Mouse (Mus musculus) brain, adult 2 months (tissue): Measurements from ENCODE around the gene Tab1.

Experiments
- DNase-seq: peaks from one replicate; pipeline ENCODE4 v3.0.0; 2011; ENCODE audit warnings: low read depth, low spot score

The Tab1 gene

DNA sequence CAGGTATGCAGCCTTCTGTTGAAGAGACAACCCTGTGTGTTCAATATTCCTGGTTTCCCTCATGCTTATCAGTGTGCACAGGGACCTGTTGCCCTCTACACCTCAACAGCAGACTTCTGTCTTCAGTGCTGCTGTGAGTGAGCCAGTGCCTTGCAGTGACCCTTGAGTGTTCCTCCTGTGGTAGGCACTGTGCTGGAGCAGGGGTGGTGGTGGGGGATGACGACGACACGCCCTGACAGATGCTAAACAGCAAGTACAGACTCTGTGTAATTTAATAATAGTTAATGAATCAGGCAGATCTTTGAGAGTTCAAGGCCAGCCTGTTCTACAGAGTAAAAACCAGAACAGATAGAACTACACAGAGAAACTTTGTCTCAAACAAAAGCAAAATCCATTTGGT, 3.7 kb downstream of the Tab1 start:
- no peak for DNase-seq

DNA sequence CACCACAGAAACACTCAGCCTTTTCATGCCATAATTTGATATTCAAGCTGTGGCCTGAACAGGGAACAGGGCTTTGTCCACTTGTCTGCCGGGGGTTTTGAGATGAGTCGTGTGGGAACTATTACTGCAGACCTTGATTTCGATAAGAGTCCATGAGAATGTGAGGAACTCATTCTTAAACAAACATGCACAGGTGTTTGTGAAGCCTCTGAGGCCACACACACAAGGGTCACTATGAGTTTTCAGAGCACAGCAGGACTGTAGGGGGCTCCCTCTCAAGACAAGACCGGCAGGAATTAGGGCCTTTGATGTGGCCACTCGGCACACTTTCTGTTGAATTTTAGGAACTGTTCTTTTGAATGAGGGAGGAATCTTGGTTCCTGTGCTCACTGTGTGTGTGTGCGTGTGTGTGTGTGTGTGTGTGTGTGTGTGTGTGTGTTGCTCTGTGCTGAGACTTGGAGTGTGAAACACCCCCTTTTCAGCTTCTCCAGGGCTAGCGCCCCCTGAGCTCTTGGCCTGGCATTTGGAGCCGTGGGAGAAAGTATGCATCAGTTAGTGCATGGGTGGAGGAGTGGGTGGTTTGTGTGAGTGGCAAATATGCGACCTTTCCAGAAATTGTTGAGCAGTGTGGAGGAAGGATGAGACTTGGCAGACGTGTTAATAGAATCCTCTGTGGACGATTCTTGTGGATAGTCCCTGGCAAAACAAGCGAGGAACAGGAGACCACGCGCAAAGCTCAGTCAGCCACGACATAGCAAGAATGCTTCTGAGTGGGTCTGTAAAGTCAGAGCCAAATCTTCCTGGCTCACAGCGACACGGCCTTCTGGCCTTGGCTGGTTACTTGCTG, 5.2 kb downstream of the Tab1 start:
- DNase-seq, result peak; percentile 92

DNA sequence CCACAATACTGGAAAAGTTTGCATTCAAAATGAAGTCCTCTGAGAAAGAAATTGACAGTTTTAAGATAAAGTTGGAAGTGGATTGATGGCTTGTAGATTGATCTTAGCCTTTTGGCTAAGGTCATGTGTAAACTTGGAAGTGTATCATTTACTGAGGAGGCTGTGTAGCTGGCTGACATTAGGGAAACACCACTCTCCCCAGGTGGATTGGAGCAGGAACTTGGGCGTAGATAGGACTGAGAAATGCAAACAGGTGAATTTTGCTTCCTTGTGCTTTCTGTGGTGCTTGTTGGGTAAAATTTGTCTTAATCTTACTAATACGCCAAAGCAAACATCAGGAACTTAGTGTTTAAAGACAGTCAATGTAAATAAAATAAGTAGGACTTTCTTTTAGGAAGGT, 7.4 kb downstream of the Tab1 start:
- DNase-seq, result no peak

DNA sequence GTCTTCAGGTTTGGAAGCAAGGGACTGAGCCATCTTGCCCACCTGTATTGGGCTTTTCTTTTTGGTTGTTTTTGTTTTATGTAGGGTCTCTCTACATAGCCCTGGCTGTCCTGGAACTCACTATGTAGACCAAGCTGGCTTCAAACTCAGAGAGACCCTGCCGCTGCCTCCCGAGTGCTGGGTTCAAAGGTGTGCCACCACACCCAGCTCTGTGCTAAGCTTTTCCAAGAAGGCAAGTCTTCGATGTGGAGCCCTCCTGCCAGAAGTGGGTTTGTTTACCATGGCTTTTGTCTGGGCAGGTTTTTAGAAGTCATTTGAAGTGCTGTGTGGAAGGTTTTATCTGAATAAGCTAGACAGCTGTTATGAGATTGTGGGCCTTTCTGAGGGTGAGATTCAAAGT, 8.0 kb downstream of the Tab1 start:
- no peak for DNase-seq

DNA sequence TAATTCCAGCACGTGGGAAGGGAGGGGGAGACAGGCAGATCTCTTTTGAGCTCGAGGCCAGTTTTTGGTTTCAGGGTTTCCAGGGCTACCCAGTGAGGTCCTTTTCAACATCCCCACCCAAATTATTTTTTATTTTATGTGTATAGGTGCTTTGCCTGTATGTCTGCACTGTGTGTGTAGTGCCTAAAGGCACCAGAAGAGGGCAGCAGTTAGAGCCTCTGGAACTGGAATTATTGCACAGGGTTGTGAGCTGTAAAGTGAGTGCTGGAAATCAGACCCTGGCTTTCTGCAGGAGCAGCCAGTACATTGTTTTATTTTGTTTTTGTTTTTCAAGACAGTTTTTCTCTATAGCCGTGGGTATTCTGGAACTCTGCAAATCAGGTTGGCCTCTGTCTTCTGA, 9.2 kb downstream of the Tab1 start:
- no peak for DNase-seq

DNA sequence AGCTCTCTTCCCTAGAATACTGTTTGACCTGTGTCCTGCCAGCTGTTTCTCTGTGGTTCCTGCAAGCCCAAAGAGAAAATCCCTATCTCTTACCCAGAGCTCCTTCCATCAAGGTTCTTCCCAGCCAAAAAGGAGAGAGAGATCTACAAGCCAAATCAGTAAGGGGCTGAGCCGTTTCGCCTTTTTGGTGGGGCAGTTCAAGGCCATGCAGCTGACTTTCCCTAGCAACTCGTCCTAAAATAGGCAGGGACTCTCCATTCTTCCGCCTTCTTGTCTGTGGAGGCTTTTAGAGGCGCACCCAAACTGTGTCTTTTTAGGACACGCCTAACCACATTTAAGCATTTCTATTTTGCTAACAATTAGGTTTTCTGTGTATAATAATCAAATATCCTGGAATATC, 10.8 kb downstream of the Tab1 start:
- peak; percentile 43 for DNase-seq

DNA sequence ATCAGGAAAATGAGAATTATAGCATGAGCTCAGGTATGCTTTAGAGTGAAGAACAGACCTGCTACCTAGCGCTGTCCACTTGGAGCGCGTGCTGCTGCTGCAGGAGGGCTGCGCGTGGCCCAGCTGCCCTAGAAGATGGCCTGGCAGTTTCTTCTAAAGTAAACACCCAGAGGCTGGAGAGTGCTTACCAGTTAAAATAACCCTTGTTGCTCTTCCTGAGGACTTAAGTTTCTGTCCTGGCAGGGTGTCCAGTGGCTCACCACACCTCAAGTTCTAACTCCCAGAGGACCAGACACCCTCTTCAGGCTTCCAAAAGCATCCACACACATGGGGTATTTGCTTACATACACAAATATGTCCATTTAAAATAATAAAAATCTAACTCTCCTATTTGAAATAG, 12.5 kb downstream of the Tab1 start:
- DNase-seq, result no peak

DNA sequence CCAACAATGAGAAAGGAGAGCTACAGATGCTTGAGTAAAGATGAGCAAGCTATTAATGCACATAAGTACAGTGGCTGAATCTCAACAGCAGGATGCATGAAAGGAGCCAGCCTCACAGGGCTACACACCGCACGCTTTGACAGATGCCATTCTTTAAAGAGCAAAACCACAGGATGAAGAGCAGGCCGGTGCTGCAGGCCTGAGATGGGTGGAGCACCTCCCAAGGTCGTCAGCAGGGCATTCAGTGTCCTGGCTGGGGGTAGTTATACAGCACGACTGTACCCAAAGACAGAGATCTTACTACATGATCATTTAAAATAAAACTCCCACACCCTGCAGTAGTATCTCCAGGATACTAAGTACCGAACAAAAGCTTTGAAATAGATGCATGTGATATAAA, 13.2 kb downstream of the Tab1 start:
- no peak for DNase-seq

DNA sequence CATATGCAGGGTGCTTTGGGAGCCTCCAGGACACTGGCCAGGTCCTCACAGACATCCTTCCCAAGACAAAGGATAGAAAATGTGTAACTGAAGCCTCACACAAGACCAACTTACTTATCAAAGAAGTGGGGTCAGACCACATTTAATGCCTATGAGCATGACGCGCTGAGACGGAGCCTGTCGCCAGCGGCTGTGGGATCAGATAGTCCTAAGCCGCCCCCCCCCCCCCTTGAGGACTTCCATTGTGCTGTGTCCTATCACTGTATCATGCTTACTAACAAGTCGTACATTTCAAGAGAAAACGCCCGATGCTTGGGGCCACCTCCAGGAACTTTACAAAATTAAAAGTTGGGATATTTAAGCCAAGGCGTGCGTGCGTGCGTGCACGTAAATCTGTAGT, 14.2 kb downstream of the Tab1 start:
- DNase-seq, result no peak

DNA sequence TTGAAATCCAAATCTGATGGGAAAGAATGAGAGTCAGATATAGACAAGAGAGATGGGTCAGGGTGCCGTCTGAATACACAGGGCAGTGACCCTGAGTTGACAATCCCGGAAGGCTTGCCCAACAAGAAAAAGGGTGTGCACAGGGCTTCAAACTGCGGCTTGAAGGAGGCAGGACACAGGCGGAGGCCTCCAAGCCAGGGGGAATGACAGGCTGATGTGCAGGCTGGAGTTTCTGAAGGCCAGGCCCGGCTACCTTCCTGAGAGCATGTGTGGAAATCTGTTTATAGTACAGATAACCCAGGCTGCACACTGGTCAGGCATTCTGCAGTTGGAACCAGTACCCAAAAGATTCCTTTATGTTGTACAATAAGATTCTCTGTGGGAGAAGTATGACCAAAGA, 14.6 kb downstream of the Tab1 start:
- no peak for DNase-seq

DNA sequence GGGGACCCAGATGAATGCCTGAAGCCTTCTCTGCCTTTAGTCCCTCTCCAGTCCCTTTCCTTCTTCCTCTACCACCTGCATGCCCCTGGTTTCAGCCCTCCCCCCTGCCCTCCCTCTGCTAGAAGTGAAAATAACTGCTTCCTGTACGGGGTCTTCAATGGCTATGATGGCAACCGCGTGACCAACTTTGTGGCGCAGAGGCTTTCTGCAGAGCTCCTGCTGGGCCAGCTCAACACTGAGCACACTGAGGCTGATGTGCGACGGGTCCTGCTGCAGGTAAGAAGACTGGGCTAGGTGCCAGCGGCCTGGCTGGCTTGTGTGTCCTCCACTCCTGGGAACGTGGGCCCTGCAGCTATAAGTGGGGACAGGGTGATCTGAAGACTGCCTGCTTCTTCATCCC, 15.6 kb downstream of the Tab1 start:
- DNase-seq, result no peak

DNA sequence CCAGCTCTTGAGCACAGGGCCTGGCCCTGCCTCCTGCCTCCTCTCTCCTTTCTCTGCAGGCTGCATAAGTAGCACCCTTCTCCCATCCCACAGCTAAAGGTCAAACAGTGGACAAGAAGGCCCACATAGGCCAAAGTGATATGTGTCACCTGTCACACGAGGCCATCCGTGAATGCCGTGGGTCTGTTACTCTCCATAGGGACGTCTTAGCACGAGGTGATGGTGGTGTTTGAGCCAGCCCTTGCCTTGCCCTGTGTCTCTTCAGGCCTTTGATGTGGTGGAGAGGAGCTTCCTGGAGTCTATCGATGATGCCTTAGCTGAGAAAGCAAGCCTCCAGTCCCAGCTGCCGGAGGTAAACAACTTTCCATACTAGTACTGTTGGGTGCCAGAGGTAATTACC, 16.6 kb downstream of the Tab1 start:
- no peak for DNase-seq

DNA sequence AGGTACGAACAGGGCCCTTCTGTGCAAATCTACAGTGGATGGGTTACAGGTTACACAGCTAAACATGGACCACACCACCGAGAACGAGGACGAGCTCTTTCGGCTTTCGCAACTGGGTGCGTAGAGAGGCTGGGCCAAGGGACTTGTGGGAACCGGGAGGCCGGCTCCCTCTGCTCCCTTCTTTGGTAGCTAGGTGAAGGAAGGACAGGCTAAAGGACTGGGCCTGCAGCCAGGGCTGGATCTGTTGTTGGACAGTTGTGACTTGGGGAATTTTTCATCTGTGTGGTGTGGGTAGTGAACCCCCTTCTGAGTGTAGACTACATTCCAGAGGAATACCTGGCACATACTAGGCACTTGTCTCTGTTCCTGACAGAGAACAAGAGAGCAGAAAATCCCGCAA, 19.7 kb downstream of the Tab1 start:
- no peak for DNase-seq

DNA sequence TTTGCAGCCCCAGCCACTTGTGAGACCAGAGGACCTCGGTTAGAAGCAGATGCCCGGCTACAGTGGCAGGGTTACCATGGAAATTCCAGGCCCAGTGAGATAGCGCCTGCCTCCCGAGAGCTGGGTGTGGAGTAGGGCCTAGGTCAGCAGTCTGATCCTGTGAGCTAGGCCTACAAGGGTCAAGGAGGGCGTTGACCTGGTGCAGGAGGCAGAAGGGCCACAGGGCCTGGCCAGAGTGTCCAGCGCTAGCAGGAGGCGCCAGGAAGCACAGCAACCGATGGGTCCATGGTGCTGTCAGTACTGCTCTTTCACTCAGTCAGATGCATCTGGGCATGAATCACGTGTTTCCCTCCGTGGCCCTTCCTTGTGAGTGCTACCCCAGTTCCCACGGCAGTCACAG, 20.8 kb downstream of the Tab1 start:
- no peak for DNase-seq

DNA sequence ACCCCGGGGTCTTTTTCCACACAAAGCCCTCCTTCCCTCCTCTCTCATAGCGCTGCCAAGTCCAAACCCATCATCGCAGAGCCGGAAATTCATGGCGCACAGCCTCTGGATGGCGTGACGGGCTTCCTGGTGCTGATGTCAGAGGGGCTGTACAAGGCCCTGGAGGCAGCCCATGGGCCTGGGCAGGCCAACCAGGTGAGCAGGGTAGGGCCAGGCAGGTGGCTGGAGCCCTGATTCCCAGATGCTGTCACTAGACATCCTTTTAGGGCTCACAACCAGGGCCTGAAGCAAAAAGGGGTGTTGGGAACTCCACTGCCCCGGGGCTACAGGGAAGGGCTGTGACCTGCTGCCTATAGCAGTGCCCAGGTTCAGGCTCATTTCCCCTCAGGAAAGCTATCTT, 22.8 kb downstream of the Tab1 start:
- no peak for DNase-seq

DNA sequence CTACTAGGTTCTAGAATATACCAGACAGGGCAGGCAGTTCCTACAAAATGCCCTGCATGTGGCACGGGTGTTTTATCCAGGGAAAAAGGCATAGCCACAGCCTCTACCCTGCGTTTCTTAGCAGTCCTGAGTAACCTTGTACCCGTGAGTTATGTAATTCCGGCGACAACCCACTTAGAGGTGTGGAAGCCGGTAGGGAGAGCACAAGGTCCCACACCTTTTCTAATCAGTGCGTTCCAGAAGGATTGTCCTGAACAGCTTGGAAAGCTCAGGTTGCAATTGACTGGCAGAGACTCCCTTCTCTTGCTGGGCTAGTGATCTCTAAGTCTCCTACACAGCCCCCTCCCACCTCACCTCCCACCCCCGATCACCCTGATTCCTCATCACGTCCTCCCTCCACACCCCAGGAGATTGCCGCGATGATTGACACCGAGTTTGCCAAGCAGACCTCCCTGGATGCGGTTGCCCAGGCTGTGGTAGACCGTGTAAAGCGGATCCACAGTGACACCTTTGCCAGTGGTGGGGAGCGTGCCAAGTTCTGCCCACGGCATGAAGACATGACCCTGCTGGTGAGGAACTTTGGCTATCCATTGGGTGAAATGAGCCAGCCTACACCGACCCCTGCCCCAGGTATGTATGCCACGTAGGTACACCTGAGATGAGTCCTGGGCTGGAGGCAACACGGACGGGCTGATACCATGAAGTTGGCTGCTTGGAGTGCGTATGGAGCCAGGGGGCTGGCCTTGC, 24.4 kb downstream of the Tab1 start:
- no peak for DNase-seq

DNA sequence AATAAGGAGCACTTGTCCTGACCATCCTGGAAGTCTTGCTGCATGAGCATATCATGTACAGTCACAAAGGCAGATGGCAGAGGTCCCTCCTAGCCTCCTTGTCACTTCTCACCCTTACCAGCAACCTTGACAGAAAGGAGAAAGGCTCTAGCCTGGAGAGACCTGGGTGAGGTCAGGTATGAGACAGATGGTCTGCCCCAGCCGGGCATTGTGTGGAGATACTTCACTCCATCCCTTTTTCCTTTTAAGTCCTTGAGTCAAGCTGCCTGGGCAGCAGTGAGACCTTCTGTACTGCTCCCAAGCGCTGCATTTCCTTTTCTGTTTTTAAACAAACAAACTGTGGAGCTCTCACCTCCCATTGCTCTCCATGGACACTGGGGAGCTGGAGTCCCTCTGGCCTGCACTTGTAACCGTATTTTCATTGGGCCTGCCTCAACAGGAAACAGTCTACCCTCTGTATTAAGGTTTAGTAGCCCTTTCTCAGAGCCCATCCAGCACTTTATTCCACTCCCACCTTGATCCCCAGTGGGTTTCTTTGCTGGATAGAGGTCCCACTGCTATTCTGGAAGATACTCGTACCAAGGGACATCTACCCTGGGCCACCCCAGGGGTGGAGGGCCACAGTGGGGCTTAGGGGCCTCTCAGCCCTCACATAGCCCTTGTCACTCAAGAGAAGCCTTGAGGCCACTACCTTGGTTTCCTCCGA, 25.2 kb downstream of the Tab1 start:
- DNase-seq, result no peak

DNA sequence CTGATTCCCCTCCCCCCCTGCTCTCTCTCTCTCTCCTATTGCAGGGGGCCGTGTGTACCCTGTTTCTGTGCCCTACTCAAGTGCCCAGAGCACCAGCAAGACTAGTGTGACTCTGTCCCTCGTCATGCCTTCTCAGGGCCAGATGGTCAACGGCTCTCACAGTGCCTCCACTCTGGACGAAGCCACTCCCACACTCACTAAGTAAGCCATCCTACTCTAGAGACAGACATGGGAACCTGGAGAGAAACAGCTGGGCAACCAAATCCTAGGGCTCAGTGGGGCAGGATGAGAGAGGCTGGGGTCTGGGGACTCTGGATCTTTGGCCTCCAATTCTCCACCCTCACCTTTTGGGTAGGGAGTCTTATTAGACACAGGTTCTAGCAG, 25.8 kb downstream of the Tab1 start:
- DNase-seq, result no peak

DNA sequence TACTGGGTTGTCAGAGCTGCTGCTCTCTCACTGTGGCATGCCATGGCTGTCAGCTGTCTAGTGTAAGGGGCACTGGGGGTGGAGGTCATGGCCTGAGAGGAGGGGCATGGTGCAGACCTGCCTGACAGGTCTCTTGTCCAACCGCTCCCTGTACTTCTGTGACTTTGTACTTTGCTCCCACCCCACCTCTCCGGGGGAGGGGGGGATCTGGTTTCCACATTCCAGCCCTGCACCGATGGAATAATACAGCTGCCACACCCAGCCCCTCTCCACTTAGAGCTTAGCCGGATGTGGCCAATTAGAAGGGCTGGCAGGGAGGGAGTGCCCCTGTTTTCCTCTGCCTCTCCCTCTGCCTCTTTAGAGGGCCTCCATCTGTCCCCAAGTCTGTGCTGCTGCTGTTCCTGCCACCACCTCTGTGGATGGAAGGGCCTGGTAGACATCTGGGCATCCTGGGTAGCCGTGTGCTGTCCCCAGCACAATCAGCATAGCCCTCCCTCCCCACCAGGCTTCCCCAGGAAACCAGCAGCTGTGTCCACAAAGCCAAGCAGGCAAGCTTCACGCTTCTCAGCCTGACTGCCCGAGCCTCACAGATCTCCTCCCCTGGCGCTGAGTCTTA, 26.5 kb downstream of the Tab1 start:
- peak; percentile 54 for DNase-seq

DNA sequence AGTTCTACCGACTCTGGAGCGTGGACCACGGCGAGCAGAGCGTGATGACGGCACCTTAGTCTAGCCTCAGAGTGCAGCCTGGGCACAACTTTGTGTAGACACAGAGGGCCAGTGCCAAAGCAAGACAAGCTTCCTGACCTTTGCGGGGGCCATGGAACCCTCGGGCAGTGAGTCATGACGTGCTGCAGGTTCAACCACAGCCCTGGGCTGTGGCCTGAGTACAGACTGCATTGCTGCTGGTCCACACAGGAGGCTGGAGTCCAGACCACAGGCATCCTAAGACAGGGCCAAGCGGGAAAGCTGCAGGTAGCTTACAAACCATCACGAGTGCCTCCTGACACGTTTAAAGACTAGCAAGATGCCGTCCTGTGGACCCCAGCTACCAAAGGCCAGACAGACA, 27.3 kb downstream of the Tab1 start:
- DNase-seq, result no peak

DNA sequence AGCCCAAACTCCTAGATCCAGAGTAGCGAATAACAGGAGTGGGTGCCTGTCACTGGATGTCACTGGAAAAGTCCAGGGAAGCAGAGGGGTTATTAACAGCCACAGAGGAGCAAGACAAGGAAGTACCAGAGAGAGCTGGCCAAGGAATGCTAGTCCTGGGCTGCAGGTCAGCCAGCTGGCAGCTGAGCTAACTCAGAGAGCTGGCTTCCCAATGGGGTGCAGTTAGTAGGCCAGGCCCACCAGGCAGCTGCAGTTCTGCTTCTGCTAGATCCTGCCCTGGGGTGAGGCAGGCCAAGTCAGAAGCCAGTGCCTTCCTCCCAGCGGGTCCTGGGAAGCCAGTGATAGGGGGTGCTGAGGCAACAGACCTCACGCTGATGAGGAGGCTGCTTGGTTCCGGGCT, 27.8 kb downstream of the Tab1 start:
- no peak for DNase-seq

DNA sequence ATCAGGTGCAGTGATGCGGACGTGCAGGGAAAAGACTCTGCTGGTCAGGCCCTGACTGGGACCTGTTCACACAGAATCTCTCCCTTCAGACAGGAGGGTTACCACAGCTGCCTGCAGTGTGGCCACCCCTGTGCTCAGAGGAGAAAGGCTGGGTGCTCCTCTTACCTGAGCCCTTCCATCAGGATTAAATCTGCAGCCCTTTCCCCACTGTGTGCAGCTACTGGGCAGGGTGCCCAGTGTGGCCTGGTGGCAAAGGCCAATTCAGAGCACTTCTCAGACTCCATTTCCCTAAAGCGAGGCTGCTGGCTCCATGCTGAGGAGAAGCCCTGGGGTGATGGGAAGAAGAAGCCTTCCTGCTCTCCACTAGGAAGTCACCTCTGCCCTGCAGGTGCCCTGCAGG, 28.3 kb downstream of the Tab1 start:
- DNase-seq, result no peak
